Mouse (Mus musculus): Measurements from ENCODE around the gene Tex19.2. TPM values are rescaled to one million over a fixed set of nuclear protein-coding genes. Genes with fewer than 3 reads are reported as not detected.

The Tex19.2 gene
- polyA plus RNA-seq (2012; rRNA removed), result not detected in 2 replicates

- no peak for DNase-seq (ENCODE audit: extremely low spot score in 1 of 2, low spot score in 1 of 2)
These were observed at the start of gene Tex19.2 for GRCm38 (mm10) chr11:121118577-121118976. Gene Tex19.2 (minus strand): TSS chr11:121118677.

- DNase-seq (ENCODE audit: extremely low spot score in 1 of 2, low spot score in 1 of 2), result no peak
These were observed 45.3 kb upstream of the Tex19.2 start for GRCm38 (mm10) chr11:121163751-121164150.

GRCm38 (mm10) chr11:121160636-121161346, 42.3 kb upstream of the Tex19.2 start:
- no peak for DNase-seq (ENCODE audit: extremely low spot score in 1 of 2, low spot score in 1 of 2)

DNA sequence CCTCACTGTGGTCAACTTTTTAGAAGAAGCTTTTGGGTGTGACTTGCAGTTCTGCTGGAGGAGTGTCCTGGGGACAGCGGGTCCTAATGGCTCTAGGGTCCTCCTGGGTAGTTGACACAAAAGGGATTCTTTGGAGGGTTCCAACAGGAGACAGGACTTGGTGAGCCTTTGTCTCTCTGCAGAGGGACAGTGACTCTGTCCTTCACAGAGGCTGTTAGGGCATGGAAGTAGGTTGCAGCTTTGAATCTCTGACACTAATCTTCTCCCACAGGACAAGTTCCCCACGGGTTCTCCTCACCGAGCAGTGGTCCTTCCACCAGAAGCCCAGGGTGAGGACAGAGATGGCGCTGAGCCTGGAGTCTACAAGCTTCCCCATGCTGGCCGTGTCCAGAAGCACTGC, 41.5 kb upstream of the Tex19.2 start, which contains the start of gene Uts2r:
Gene Uts2r, plus strand, starts transcription at position 301 of the 400 bp plus-strand sequence.
- DNase-seq (ENCODE audit: extremely low spot score in 1 of 2, low spot score in 1 of 2), result no peak

DNA sequence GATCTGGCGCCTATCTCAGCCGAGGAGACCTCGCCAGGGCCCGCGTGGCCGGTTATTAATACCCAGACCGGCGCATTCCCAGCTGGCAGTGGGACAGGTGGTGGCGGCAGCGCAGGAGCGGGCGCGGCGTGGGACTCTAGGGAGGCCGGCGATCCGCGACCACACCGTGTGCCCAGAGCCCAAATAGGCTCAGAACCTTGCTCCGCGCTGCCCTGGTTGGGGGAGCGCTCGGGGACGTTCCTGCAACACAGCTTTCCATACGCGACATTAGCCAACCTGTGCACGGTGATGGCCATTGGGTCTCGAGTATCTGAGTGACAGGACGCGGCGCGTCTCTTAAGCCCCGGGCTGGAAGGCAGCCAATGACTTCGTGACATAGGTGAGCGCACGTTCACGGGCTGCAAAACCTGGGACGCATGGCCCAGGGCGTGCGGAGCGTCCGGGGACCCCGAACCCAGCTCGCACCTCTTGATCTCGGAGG, 38.0 kb upstream of the Tex19.2 start:
- DNase-seq (ENCODE audit: extremely low spot score in 1 of 2, low spot score in 1 of 2), result no peak

DNA sequence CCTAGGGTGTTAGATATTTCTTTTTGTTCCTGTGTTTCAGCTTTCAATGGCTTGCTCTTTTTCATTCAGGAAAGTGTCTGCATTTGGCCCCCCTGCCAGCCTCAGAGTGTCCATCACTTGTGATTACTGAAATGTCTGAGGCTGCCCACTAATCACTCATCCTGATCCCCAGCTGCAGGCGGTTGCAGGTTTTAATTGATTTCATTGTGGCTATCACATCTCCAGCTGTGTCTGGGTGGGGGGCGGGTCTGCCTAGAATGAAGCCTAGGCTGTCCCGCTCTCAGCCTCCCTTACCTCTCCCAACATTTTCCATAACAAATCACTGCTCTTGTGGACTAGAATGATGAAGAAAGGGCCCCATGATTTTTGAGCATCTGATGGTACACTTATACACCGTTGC, 35.7 kb upstream of the Tex19.2 start:
- no peak for DNase-seq (ENCODE audit: extremely low spot score in 1 of 2, low spot score in 1 of 2)

GRCm38 (mm10) chr11:121148193-121148592, 29.7 kb upstream of the Tex19.2 start:
- no peak for DNase-seq (ENCODE audit: extremely low spot score in 1 of 2, low spot score in 1 of 2)

- DNase-seq (ENCODE audit: extremely low spot score in 1 of 2, low spot score in 1 of 2), result no peak
These were observed 27.4 kb upstream of the Tex19.2 start, which contains the start of gene Tex19.1 for GRCm38 (mm10) chr11:121145865-121146264. Gene Tex19.1 (plus strand): TSS chr11:121146143.

- DNase-seq (ENCODE audit: extremely low spot score in 1 of 2, low spot score in 1 of 2), result no peak
These were observed 25.0 kb upstream of the Tex19.2 start for GRCm38 (mm10) chr11:121143325-121144015.

DNA sequence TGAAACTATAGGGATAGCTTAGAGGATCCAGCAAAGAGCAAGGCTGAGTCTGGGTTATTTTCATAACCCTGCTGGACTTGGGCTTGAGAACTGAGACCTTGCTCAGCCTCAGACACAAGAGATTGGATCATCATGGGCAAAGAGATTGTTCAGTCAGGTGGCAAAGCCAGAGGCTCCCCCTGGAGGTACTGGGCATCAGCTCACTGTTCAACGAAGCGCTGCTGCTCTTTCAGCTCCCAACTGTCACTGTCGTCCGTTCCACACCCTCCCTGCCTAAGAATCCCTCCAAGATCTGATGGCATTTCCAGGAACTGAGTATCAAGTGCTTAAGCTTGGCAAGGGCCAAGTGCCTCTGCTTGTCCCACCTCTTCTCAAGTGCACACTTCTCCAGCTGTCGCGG, 20.3 kb upstream of the Tex19.2 start:
- no peak for DNase-seq (ENCODE audit: extremely low spot score in 1 of 2, low spot score in 1 of 2)

GRCm38 (mm10) chr11:121137682-121138081, 19.2 kb upstream of the Tex19.2 start:
- no peak for DNase-seq (ENCODE audit: extremely low spot score in 1 of 2, low spot score in 1 of 2)

DNA sequence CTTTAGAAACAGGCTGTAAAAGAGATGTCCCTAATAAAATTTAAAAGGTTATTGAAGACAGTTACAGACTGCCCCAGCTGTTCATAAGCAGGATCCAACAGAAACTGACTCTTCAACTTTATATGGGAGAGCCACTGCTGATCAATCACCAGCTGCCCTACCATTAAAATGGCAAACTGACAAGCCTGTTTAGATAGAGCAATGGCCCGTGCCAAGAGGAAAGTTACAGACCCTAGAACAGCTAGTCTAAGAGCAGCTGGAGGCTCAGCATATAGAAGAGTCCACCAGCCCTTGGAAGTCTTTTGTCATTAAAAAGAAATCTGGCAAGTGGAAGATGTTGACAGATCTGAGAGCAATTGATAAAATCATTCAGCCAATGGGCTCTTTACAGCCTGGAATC, 16.1 kb upstream of the Tex19.2 start:
- DNase-seq (ENCODE audit: extremely low spot score in 1 of 2, low spot score in 1 of 2), result no peak

GRCm38 (mm10) chr11:121129616-121130015, 11.1 kb upstream of the Tex19.2 start:
- no peak for DNase-seq (ENCODE audit: extremely low spot score in 1 of 2, low spot score in 1 of 2)

DNA sequence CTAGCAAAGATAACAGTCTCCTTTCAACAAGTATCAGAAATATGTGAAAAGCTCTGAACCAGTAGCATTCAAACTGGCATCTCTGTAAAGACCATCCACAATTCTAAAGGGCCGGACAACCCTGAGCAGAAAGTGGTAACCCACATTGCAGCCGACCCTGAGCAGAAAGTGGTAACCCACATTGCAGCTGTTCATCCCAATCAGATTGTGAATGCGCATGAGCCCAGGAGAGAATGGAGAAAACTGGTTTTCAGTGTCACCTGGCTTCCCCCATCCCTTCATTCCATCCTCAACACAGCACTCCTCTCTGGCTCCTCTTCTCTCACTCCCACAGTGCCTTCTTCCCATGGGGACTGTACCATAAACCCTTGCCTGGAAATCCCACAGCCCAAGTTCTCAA, 9.0 kb upstream of the Tex19.2 start:
- DNase-seq (ENCODE audit: extremely low spot score in 1 of 2, low spot score in 1 of 2), result no peak

DNA sequence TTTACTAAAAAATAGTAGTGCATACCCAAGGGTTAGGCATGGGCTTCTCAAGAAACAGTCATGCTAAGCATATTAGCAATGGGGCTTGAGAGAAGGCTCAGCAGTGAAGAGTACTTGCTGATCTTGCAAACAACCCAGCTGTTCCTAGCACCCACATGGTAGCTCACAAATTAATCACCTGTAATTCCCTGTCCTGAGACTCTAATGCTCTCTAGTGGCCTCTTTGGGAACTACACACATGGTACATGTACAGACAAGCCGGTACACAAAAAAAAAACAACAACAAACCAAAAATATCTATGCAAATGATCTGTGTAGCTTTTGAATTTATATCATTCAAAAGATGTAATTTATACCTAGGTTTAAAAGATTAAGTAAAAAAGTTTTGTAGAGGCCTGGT, 7.9 kb upstream of the Tex19.2 start:
- no peak for DNase-seq (ENCODE audit: extremely low spot score in 1 of 2, low spot score in 1 of 2)

DNA sequence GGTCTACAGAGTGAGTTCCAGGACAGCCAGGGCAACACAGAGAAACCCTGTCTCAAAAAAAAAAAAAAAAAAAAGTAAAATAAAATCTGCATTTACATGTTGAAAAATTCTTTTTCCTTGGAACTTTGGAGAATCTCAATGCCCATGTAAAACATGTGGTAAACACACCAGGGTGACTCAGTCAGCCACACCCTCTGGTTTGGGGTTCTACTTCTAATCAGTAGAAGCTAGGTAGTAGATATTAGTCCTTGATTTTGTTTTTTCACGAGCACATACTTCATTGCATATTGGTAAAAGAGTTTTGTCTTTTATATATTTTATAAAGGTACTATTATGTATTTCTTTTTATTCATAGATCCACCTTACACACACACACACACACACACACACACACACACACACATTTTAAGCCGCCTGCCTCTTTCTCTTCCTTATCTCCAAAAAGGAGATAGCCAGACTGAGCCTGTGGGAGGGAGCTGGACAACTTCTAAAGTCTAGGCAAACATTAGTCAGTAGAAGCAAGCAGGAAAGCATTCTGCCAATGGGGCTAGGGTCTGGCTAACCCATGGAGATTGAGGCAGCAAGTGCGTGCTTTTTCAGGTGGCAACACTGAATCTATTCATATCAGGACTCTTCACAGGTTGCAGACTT, 7.2 kb upstream of the Tex19.2 start:
- DNase-seq (ENCODE audit: extremely low spot score in 1 of 2, low spot score in 1 of 2), result no peak

DNA sequence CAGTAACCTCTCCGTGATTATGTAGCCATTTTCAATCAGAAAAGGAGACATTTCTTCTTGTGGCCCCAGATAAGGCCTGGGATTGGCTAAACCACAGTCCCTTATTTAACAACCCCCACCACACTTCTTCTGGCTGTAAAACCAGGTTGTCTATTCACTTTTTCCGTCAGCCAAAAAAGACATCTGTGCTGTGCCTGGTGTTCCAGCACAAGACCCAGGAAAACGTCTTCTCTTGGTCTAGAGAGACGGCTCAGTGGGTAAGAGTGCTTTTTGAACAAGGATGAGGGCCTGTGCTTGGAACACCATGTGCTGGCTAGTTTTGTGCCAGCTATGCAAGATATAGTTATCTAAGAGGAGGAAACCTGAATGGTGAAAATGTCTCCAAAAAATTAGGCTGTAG, 5.0 kb upstream of the Tex19.2 start:
- DNase-seq (ENCODE audit: extremely low spot score in 1 of 2, low spot score in 1 of 2), result no peak

DNA sequence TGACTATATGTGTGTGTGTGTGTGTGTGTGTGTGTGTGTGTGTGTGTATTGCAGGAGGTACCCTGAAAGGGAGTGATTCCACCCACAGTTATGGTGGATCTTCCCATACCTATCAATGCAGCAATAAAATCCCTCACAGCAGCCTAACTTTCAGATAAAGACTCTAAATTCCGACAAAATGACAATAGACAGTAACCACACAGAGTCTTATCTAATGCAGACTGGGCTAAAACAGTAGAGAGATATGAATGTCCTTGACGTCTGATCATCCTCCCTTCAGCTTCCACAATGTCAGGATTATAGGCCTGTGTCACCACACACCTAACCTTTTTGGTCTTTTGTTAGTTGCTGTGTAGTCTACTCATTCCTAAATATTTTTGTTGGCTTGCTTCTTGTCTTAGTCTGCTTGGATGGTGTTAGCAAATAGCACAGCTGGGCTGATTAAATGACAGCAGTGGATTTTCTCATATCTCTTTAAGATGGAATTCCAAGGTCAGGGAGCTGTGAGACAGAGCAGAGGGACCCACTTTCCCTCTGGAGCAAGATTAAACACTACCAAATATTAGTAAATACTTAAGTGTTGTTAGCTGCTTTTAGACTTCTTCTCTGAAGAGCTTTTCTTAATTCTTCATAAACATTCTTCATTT, 3.7 kb upstream of the Tex19.2 start:
- no peak for DNase-seq (ENCODE audit: extremely low spot score in 1 of 2, low spot score in 1 of 2)

DNA sequence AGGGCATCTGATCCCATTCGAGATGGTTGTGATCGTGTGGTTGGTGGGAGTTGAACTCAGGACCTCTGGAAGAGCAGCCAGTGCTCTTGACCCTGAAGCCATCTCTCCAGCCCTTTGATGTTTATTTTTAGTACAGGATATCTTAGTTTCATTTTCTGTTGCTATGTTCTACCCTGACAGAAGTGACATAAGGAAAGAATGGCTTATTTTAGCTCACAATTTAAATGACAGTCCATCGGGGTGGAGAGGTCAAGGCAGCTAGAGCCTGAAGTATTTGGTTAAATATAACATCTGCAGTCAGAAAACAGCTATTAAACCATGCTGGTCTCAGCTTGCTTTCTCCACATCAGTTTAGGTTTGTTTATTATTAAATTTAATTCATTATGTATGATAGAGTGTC, 2.7 kb upstream of the Tex19.2 start:
- no peak for DNase-seq (ENCODE audit: extremely low spot score in 1 of 2, low spot score in 1 of 2)

GRCm38 (mm10) chr11:121118106-121118505, 371 bp downstream of the Tex19.2 start:
- DNase-seq (ENCODE audit: extremely low spot score in 1 of 2, low spot score in 1 of 2), result no peak
